In the genomic region with DNA sequence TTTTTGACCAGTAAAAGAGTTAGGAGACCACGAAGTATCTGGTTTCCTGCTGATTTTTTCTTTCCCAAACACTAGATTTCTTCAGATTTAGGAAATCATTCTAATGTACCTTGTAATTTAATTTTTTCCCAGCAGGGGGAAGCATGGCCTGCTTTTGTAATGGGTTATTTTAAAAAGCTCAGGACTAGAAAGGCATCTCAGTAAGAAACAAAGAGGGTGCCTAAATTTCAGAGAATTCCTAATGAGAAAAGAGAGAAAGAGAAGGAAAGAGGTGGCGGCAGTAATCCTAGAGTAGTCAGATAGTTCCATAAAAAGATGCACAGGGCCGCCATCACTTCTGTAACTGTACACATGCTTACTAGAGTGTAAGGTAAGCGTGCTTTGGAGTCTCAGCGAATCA, we compare ENCODE assay signal across 10 mouse cellular contexts. TPM values are rescaled to one million over a fixed set of nuclear protein-coding genes. Genes with fewer than 3 reads are reported as not detected.
DNase-seq lines count a peak whose midpoint lies in the region; ATAC-seq lines count a peak whose summit lies in the region.
"Had no signal": no experiment of that assay in that cellular context is flagged by ENCODE, and none has a peak within 500 bp of the region (broad histone marks: within the 10 kb centered on the region; RNA-seq: fewer than 3 reads in every experiment).

No protein-coding gene starts in this region.

- no peaks in the 10 kb centered on the region for H3K9me3 ChIP-seq in midbrain, embryonic 16.5 days (replicated peaks; ENCODE audit: control insufficient read depth, low read length, poor library complexity, severe bottlenecking)
- H3K9me3 ChIP-seq: limb, embryonic 13.5 days had no signal

- peak overlapping the region; percentile 46 for H3K4me3 ChIP-seq in midbrain, embryonic 16.5 days (ENCODE audit: low read depth, low read length)
- H3K4me3 ChIP-seq: limb, embryonic 13.5 days had no signal

- H3K4me1 ChIP-seq in midbrain, embryonic 16.5 days (ENCODE audit: control insufficient read depth, insufficient read depth, low read length) = peaks cover 4% of the 10 kb centered on the region; the same call in 1 of the 2 replicates

- WGBS in midbrain, embryonic 16.5 days = 36% methylated on average over 5 of the region's 5 CpGs

- peak overlapping the region; percentile 68 for H3K4me2 ChIP-seq in midbrain, embryonic 16.5 days (ENCODE audit: low read length)
- H3K4me2 ChIP-seq: limb, embryonic 13.5 days had no signal

- H3K27ac ChIP-seq in midbrain, embryonic 16.5 days (ENCODE audit: low read length) = peak overlapping the region; percentile 79
- H3K27ac ChIP-seq: limb, embryonic 13.5 days had no signal

- no peaks in the 10 kb centered on the region for H3K36me3 ChIP-seq in midbrain, embryonic 16.5 days (ENCODE audit: control insufficient read depth, insufficient read depth, low read length)
- H3K36me3 ChIP-seq: limb, embryonic 13.5 days had no signal

- H3K9ac ChIP-seq in midbrain, embryonic 16.5 days (ENCODE audit: low read depth, low read length) = peak overlapping the region; percentile 68
- H3K9ac ChIP-seq: limb, embryonic 13.5 days had no signal

- no peak for ATAC-seq in midbrain, embryonic 16.5 days

- DNase-seq in kidney, postnatal 10 days = peak; percentile 5
- DNase-seq in kidney, postnatal 25 days = no peak
- peak; percentile 74 for DNase-seq in brain, embryonic 18.5 days (ENCODE audit: low read depth, low spot score)
- peak; percentile 44 for DNase-seq in forelimb bud, embryonic 11.5 days (ENCODE audit: low read depth, low spot score)
- DNase-seq in adrenal gland, adult 2 months = no peak
- DNase-seq in gastrocnemius, postnatal 10 days = no peak
- no peak for DNase-seq in urinary bladder, postnatal 36 days (ENCODE audit: low spot score in 2 of 2)

- no peaks in the 10 kb centered on the region for H3K27me3 ChIP-seq in midbrain, embryonic 16.5 days (ENCODE audit: control insufficient read depth, insufficient read depth, low read depth, low read length)

RNA-seq across cellular contexts. Expression of gene Khdrbs2, which starts 2.1 kb away (rescaled TPM):
- polyA plus RNA-seq in midbrain, embryonic 16.5 days (2015; fragmentation: Nextera tagmentation; extraction: Ambion mirVana) = 58.1 and 63.2 TPM in 2 replicates
- under 1 TPM; 0.55 to 0.84 TPM for total RNA-seq in adrenal gland, adult 2 months (2021)
- 0.06 and 0.10 TPM in 2 replicates for polyA plus RNA-seq in adrenal gland, adult 2 months (2012; rRNA removed)
- under 1 TPM; 0.09 to 0.42 TPM for total RNA-seq in gastrocnemius, postnatal 10 days (2021)
- total RNA-seq: gastrocnemius, adult 18-20 months had no signal

Comparison
In these comparisons a context has a peak if more than half of its experiments do, and no peak if none do; other contexts are left out.
1. DNase-seq: peak in kidney, postnatal 10 days (single experiment), brain, embryonic 18.5 days (single experiment) and forelimb bud, embryonic 11.5 days (single experiment); none in kidney, postnatal 25 days (0 of 2), adrenal gland, adult 2 months (single experiment), gastrocnemius, postnatal 10 days (single experiment) and urinary bladder, postnatal 36 days (0 of 2).